Mouse (Mus musculus) left cerebral cortex, adult 11 months (tissue): ENCODE results near the gene Cckar.
"Not testable (repeated sequence)": the region's sequence is repeated elsewhere in the genome, so short reads cannot be mapped to it uniquely, and the experiment has no call there.

ENCODE experiments used
- DNase-seq: peaks from one replicate; pipeline ENCODE4 v3.0.0; 2022; ENCODE audit warnings: low spot score

Cckar gene

GRCm38 (mm10) chr5:53707235-53708177, at the start of gene Cckar:
TSS of gene Cckar (minus strand) at chr5:53707705.
- DNase-seq = no peak

DNA sequence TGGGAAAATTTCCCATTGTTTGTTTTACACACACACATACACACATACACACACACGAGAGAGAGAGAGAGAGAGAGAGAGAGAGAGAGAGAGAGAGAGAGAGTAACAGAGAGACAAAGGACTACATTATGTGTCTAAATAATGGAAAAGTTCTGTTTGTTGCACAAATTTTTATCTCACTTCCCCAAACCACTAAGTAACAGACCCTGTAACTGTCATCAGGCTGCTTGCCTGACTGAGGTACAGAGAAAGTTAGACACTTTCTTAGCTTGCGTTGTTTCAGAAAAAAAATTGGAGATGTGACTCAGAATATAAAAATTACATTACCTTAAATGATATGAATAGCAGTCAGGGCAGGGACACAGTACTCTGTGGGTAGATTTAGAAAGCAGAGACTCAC, 36.6 kb upstream of the Cckar start:
- no peak for DNase-seq

- DNase-seq = no peak
These were observed 25.4 kb upstream of the Cckar start for GRCm38 (mm10) chr5:53732933-53733332.

- DNase-seq = no peak
These were observed 20.1 kb upstream of the Cckar start for GRCm38 (mm10) chr5:53727606-53728005.

- DNase-seq = no peak
These were observed 18.5 kb upstream of the Cckar start for GRCm38 (mm10) chr5:53726011-53726410.

GRCm38 (mm10) chr5:53716462-53716861, 9.0 kb upstream of the Cckar start:
- DNase-seq = no peak

DNA sequence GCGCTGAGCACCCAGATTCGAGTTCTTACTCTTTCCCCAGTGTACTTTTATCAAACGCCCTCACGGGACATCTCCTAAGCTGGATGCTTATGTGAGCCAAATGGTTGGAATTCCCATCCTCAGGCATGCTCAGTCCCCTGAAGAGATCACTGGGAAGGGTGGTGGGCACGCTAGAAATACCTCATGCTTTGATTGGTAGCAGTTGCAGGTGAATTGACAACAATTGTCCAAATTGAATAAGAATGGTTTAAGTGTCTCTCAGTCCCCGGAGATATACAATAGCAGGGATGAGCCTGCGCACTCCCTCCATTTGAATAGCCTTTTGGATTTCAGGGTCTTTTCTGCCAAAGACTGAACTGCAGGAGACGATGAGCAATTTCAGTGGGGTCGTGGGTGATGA, 3.8 kb upstream of the Cckar start:
- DNase-seq = no peak

DNA sequence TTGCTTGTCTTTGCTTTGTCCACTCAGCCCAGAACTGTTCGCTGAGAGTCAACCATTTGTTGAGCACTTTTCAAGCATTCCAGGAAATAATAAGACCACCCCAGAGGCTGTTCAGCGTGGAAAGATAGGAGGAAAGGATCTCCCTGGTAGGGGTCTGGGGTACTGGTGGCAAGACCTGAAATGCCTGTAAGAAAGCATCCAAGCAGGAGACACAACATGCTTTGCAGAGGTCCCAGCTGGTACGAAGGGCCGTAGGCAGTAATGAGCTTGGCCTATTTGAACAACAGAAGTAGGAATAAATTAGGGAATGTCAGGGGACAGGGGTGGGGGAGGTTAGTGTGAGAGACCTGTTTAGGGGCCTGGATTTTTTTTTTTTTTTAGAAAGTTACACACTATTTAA, 686 bp upstream of the Cckar start:
- DNase-seq = no peak

- DNase-seq = no peak
These were observed 4.8 kb downstream of the Cckar start for GRCm38 (mm10) chr5:53702686-53703085.

GRCm38 (mm10) chr5:53697794-53698193, 9.7 kb downstream of the Cckar start:
- DNase-seq = no peak

- DNase-seq = no peak
These were observed 10.8 kb downstream of the Cckar start for GRCm38 (mm10) chr5:53696701-53697100.

GRCm38 (mm10) chr5:53692662-53693061, 14.8 kb downstream of the Cckar start:
- DNase-seq = no peak

DNA sequence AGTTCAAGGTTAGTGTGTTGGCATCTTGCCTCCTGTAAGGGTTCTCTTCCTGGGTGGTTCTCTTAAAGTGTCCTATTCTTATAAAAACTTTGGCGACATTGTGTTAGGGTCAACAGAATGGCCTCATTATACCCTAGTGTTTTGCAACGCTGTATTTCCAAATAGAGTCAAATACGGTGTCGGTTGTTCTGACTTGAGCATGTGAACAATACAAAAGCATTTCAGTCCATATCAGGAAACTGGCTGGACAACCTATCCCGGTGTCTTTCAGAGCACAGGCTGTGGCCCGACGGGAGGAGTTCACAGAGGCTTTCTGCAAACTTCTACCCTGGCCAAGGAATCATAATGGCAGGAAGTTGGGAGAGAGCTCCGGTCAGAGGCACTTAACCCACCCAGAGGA, 15.4 kb downstream of the Cckar start:
- DNase-seq = no peak

- no peak for DNase-seq
These were observed 15.9 kb downstream of the Cckar start for GRCm38 (mm10) chr5:53691577-53691976.

DNA sequence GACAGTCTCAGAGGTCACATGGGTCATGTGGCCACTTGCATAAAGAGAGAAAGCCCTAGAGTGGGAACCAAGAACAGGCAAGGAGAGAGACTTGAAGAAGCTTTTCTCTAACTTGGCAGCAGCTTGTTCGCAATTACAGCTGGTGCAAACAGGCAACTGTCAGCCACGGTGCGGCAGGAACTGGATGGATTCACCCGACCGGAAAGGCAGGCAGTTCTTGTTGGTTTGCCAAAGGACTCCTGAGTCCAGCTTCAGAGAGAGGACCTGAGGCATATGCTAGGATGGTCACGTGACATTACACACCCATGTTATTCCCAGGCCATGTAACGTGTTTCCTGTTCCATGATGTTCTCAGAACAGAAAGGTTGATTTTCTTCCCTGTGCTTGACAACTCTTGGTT, 19.2 kb downstream of the Cckar start:
- no peak for DNase-seq

DNA sequence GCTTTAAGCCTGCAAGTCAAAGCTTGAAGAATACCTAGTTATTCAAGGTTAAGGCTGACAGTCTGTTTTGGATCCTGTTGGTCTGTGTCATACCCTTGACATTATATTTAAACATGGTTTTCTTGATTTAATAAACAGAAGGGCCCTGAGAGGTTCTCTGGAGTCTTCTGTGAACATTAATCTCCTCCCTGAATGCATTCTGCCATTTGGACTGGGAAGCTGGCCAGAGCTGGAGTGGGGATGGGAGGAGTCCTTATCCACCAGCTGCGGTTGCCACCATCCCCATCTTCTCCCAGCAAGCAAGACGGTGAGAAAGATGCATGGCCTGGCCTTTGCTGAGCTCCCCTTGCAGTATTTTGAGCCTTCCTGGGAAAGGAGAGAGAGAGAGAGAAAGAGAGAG, 21.1 kb downstream of the Cckar start:
- no peak for DNase-seq

- DNase-seq = no peak
These were observed 21.9 kb downstream of the Cckar start for GRCm38 (mm10) chr5:53685623-53686022.

DNA sequence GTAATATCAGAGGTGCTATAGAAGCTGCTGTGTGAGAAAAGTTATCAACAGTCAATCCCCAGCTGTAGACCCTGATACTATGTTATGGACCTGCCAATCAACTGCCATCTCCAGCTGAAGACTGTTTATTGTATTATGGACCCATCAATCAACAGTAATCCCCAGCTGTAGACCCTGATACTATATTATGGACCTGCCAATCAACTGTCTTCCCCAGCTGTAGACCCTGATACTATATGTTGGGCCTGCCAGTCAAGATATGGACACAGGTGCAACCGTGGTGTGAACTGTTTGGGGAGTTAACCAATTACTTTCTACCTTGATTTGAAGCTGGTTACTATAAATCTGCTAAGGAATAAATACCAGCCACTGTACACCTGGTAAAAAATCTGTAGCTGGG, 23.1 kb downstream of the Cckar start:
- no peak for DNase-seq

GRCm38 (mm10) chr5:53683916-53684315, 23.6 kb downstream of the Cckar start:
- no peak for DNase-seq

GRCm38 (mm10) chr5:53679651-53680050, 27.9 kb downstream of the Cckar start:
- peak; percentile 7 for DNase-seq

GRCm38 (mm10) chr5:53678036-53678767, 29.3 kb downstream of the Cckar start:
- no peak for DNase-seq

DNA sequence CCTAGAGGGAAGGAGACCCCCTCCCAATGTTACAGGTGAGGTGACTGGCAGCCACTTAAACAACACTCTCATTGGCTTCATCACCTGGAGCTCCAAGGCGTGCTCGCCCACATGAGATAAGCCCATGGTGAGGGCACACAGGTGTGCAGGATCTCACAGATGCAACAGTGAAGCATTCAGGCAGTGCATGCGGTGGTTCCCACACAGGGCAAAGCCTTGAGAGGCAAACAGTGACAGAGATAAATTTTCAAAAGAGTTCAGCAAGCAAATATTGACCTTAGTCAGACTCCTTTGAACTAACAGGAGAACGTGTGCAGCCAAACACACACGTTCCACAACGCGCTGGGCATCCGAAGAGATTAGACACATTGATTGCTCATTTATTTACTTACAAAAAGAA, 30.8 kb downstream of the Cckar start:
- no peak for DNase-seq

DNA sequence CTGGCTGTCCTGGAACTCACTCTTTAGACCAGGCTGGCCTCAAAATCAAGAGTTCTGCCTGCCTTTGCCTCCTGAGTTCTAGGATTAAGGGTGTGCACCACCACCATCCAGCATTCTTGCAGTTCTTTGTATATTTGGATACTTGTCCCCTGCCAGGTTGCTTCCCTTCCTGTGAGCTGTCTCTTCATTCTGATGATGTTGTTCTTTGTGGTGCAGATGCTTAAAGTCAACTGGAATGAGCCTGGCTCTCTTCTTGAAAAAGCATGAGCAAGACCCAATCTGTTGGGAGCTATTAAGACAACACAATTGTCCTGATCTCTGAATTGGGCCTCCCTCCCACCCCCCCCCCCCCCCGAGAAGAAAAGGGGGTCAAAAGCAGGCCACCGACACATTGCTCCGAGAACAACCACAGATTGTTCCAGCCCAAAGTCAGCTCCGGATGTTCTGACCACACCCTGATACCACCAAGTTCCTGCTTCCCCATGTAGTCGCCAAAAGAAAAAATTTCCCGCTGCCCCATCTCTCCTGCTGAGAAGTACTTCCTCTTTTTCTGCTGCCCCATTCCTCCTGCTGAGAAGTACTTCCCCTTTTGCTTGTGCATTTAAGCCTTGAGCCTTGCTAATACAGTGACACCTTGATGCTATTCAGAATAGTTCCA, 33.9 kb downstream of the Cckar start:
- not testable (repeated sequence) for DNase-seq
